Mouse (Mus musculus): ENCODE data around the gene Cacna1c. TPM values are rescaled to one million over a fixed set of nuclear protein-coding genes. Genes with fewer than 3 reads are reported as not detected.

Gene Cacna1c
- polyA plus RNA-seq, 1 experiment, result 16.7 TPM

DNA sequence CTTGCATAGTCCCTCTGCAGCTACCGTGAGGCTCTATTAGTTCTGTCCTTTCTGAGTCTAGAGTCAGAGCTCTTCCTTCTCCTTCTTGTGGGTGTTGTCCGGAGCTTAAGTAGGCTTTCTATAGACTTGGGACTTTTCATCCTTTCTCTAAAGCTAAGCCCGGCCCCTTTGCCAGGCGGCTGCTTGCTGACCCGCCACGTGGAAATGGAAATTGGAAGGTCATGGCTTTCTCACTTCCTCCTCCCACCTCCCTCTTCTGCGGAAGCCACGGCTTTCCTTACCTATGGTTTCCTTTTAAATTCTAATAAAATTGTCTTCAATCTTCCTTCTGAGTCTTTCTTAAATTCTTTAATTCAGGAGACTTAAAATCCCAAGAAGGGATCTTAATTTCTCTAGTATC is 148.9 kb downstream of the Cacna1c start:
- no peak overlapping the region for H3K27ac ChIP-seq (ENCODE audit: insufficient read depth, low read length)
- no peaks in the 10 kb centered on the region for H3K27me3 ChIP-seq (ENCODE audit: control insufficient read depth, insufficient read depth, low read length)
- H3K4me1 ChIP-seq (ENCODE audit: control insufficient read depth, insufficient read depth, low read length), result peaks cover 21% of the 10 kb centered on the region
- H3K4me3 ChIP-seq (replicated peaks; ENCODE audit: insufficient read depth, low read depth, low read length), result no peak overlapping the region
- DNase-seq, result no peak
- WGBS, result 81% methylated on average over 8 of the region's 8 CpGs
- no peak for TF ChIP-seq CTCF (IDR thresholded peaks at IDR 0.05; ENCODE audit: borderline replicate concordance, insufficient read depth, low read depth, low read length)
- no peak for TF ChIP-seq POLR2A (IDR thresholded peaks at IDR 0.05; ENCODE audit: borderline replicate concordance, insufficient read depth, low read length)

DNA sequence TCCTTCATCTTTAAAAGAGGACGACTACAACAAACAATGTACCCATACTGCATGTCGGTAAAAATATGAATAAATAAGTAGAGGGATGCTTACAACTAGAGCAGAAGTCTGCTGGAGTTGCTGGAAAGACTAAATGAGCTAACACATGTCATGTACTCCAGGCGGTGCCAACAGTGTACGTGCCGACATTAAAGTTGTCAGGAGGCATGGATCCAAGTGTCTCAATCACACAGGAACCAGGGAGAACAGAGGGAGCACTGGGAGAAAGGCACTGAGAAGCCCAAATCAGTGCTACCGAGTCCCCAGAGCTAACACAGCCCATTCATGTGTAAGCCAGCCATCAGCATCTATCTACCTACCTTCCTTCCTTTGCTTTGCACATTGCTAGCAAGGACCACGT is 150.7 kb downstream of the Cacna1c start:
- Histone ChIP-seq H3K27me3 (ENCODE audit: control insufficient read depth, insufficient read depth, low read length) (no peaks in the 10 kb centered on the region), H3K27ac (ENCODE audit: insufficient read depth, low read length) (no peak overlapping the region), H3K4me3 (replicated peaks; ENCODE audit: insufficient read depth, low read depth, low read length) (no peak overlapping the region), H3K4me1 (ENCODE audit: control insufficient read depth, insufficient read depth, low read length) (peaks cover 35% of the 10 kb centered on the region)
- 33% methylated on average over 7 of the region's 7 CpGs for WGBS
- DNase-seq, result no peak
- TF ChIP-seq CTCF (IDR thresholded peaks at IDR 0.05; ENCODE audit: borderline replicate concordance, insufficient read depth, low read depth, low read length) (no peak), POLR2A (IDR thresholded peaks at IDR 0.05; ENCODE audit: borderline replicate concordance, insufficient read depth, low read length) (no peak)

DNA sequence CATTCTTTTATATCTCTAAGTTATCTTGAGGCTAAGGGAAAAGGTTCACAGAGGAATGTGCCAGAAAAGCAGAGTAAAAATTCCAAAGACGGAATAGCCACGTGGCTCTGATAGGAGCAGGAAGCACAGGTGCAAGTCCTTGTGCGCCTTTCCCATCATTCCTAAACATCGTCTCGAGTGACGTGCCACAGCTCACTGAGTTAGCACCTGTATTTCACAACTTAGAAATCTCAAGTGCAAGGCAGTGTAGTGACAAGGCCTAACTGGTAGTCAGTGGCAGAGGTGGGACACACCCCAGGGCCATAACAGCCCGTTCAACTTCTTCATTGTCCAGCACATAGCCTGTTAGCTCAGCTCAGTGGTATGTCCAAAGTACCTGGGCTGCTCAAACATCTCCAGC is 152.1 kb downstream of the Cacna1c start:
- no peak for DNase-seq
- whole genome bisulfite sequencing, result 81% methylated on average over 7 of the region's 7 CpGs
- Histone ChIP-seq H3K4me3 (replicated peaks; ENCODE audit: insufficient read depth, low read depth, low read length) (no peak overlapping the region), H3K27ac (ENCODE audit: insufficient read depth, low read length) (no peak overlapping the region), H3K27me3 (ENCODE audit: control insufficient read depth, insufficient read depth, low read length) (no peaks in the 10 kb centered on the region), H3K4me1 (ENCODE audit: control insufficient read depth, insufficient read depth, low read length) (peaks cover 48% of the 10 kb centered on the region)
- TF ChIP-seq CTCF (IDR thresholded peaks at IDR 0.05; ENCODE audit: borderline replicate concordance, insufficient read depth, low read depth, low read length), result no peak
- TF ChIP-seq POLR2A (IDR thresholded peaks at IDR 0.05; ENCODE audit: borderline replicate concordance, insufficient read depth, low read length), result no peak

DNA sequence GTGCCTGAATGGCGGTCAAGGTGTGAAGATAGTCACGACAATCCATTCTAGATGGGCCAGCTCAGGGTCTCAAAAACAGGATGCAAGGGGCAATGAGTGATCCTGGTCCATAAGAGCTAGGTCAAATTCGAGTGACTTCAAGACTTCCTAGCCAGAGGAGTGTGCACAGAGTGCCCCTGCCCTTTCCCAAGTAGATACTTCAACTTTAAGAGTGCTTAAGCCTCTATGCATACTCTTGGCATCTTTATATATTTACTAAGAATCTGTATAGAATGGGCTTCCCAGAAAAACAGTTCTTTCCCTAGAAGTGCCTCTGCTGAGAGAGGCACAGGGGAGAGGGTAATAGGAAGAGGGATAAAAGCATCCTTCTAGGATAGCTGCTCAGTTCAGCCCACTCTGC is 153.4 kb downstream of the Cacna1c start:
- H3K27ac ChIP-seq (ENCODE audit: insufficient read depth, low read length), result no peak overlapping the region
- no peak for DNase-seq
- TF ChIP-seq CTCF (IDR thresholded peaks at IDR 0.05; ENCODE audit: borderline replicate concordance, insufficient read depth, low read depth, low read length), result no peak
- no peak for TF ChIP-seq POLR2A (IDR thresholded peaks at IDR 0.05; ENCODE audit: borderline replicate concordance, insufficient read depth, low read length)
- WGBS, result 85% methylated on average over 3 of the region's 3 CpGs
- H3K27me3 ChIP-seq (ENCODE audit: control insufficient read depth, insufficient read depth, low read length), result no peaks in the 10 kb centered on the region
- H3K4me1 ChIP-seq (ENCODE audit: control insufficient read depth, insufficient read depth, low read length), result peaks cover 56% of the 10 kb centered on the region
- H3K4me3 ChIP-seq (replicated peaks; ENCODE audit: insufficient read depth, low read depth, low read length), result no peak overlapping the region

DNA sequence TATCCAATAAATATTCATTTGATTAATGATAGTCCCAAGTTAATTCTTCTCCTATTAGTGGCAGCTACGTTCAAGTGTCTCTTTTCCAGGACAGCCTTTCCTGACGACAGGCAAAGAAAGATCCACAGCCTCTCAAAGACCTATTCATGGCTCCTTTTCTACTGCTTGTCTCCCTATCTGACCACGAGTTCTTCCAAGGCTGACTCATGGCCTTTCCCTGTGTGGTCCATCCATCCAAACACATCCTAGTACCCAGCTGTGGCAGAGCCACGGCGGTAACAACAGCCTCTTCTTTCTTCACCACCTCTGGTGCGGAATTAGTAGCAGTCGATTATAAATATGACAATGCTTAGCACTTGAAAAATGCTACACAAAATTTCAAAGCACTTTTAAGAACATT is 155.3 kb downstream of the Cacna1c start:
- no peak for TF ChIP-seq CTCF (IDR thresholded peaks at IDR 0.05; ENCODE audit: borderline replicate concordance, insufficient read depth, low read depth, low read length)
- no peak for TF ChIP-seq POLR2A (IDR thresholded peaks at IDR 0.05; ENCODE audit: borderline replicate concordance, insufficient read depth, low read length)
- Histone ChIP-seq H3K4me1 (ENCODE audit: control insufficient read depth, insufficient read depth, low read length) (peaks cover 63% of the 10 kb centered on the region), H3K27ac (ENCODE audit: insufficient read depth, low read length) (no peak overlapping the region), H3K4me3 (replicated peaks; ENCODE audit: insufficient read depth, low read depth, low read length) (no peak overlapping the region), H3K27me3 (ENCODE audit: control insufficient read depth, insufficient read depth, low read length) (no peaks in the 10 kb centered on the region)
- WGBS, result 80% methylated on average over 7 of the region's 7 CpGs
- DNase-seq, result no peak

DNA sequence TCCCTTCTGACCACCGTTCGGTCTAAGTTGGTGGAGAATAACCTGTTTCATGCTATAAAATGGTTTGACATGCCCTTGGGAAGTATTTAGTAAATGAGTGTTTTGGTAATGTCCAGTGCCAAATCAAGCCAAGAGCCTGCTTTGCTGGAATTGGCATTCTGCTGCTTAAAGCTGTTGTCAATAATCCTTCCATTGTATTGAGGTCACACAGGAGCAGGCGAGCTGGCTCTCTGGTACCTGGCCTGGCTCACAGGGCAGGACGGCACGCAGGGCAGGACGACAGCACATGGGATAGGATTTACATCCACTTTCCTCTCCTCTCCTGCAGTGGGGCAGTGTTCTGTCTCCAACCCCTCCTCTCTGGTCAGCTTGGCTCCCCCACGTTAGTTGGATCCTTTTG is 156.4 kb downstream of the Cacna1c start:
- H3K27ac ChIP-seq (ENCODE audit: insufficient read depth, low read length), result no peak overlapping the region

DNA sequence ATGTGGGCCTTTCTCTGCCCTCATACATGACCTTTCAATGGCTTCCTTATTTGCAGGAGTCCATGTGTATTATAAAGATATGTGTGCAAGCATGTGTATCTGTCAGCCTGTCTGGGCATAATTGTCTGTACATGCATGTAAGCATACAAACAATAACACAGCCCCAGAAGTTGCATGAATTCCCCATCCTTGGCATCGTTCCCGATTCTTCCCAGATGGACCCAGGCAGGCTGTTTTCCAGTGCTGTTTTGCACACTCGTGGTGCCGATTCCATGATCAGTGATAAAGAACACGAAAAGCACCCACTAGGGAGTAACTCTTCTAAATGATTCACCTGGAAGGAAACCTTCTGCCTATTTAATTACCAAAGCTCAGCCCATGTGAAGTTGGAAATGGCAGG is 156.9 kb downstream of the Cacna1c start:
- peak in 1 of 2 experiments; percentile 38 for DNase-seq
- no peak overlapping the region for H3K4me3 ChIP-seq (replicated peaks; ENCODE audit: insufficient read depth, low read depth, low read length)
- no peak for TF ChIP-seq CTCF (IDR thresholded peaks at IDR 0.05; ENCODE audit: borderline replicate concordance, insufficient read depth, low read depth, low read length)
- TF ChIP-seq POLR2A (IDR thresholded peaks at IDR 0.05; ENCODE audit: borderline replicate concordance, insufficient read depth, low read length), result no peak
- H3K27me3 ChIP-seq (ENCODE audit: control insufficient read depth, insufficient read depth, low read length), result no peaks in the 10 kb centered on the region
- H3K4me1 ChIP-seq (ENCODE audit: control insufficient read depth, insufficient read depth, low read length), result peaks cover 59% of the 10 kb centered on the region
- H3K27ac ChIP-seq (ENCODE audit: insufficient read depth, low read length), result no peak overlapping the region
- 38% methylated on average over 5 of the region's 5 CpGs for WGBS

More for the DNA sequence above, 156.4 kb downstream of the Cacna1c start:
- TF ChIP-seq CTCF (IDR thresholded peaks at IDR 0.05; ENCODE audit: borderline replicate concordance, insufficient read depth, low read depth, low read length) (no peak), POLR2A (IDR thresholded peaks at IDR 0.05; ENCODE audit: borderline replicate concordance, insufficient read depth, low read length) (no peak)
- H3K4me1 ChIP-seq (ENCODE audit: control insufficient read depth, insufficient read depth, low read length), result peaks cover 60% of the 10 kb centered on the region
- 34% methylated on average over 7 of the region's 7 CpGs for WGBS
- H3K27me3 ChIP-seq (ENCODE audit: control insufficient read depth, insufficient read depth, low read length), result no peaks in the 10 kb centered on the region
- no peak overlapping the region for H3K4me3 ChIP-seq (replicated peaks; ENCODE audit: insufficient read depth, low read depth, low read length)
- DNase-seq, result peak in 1 of 2 experiments; percentile 40

DNA sequence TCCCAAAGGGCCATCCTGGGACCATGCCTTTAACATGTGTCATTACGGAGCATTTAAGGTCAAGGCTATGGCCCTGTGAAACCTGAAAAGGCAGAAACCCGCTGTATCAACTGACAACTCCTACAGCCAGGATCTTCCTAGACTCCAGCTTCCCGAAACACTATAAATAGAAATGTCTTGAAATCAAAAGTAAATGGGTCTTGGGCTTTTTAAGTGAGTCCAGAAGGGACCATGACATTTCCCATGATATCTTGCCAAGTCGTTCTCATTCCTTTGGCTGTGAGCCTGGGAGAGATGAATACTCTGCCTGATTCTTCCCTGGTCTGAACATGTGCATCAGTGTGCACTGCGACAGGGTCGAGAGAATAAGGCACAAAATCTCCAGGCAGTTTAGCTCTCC is 158.4 kb downstream of the Cacna1c start:
- Histone ChIP-seq H3K4me1 (ENCODE audit: control insufficient read depth, insufficient read depth, low read length) (peaks cover 50% of the 10 kb centered on the region), H3K27me3 (ENCODE audit: control insufficient read depth, insufficient read depth, low read length) (no peaks in the 10 kb centered on the region), H3K4me3 (replicated peaks; ENCODE audit: insufficient read depth, low read depth, low read length) (no peak overlapping the region), H3K27ac (ENCODE audit: insufficient read depth, low read length) (no peak overlapping the region)
- DNase-seq, result peak; percentile 44 to 65
- 35% methylated on average over 6 of the region's 6 CpGs for WGBS
- TF ChIP-seq CTCF (IDR thresholded peaks at IDR 0.05; ENCODE audit: borderline replicate concordance, insufficient read depth, low read depth, low read length) (no peak), POLR2A (IDR thresholded peaks at IDR 0.05; ENCODE audit: borderline replicate concordance, insufficient read depth, low read length) (no peak)
